In genomic region chr6:57798986-57799385, GRCm38 (mm10) we compare ENCODE assay signal across 32 mouse cellular contexts. TPM values are rescaled to one million over a fixed set of nuclear protein-coding genes. Genes with fewer than 3 reads are reported as not detected.
DNase-seq lines count a peak whose midpoint lies in the region; ATAC-seq and TF ChIP-seq lines count a peak whose summit lies in the region.
"Had no signal": no experiment of that assay in that cellular context is flagged by ENCODE, and none has a peak within 500 bp of the region (broad histone marks: within the 10 kb centered on the region; RNA-seq: fewer than 3 reads in every experiment).

No protein-coding gene starts in this region.

- no peak overlapping the region for H3K9ac ChIP-seq in forebrain, postnatal 0 days
- no peak overlapping the region for H3K9ac ChIP-seq in forebrain, embryonic 16.5 days (replicated peaks; ENCODE audit: low read depth, low read length)
- H3K9ac ChIP-seq in heart, postnatal 0 days (replicated peaks; ENCODE audit: low read depth, low read length), result no peak overlapping the region
- H3K9ac ChIP-seq in heart, embryonic 12.5 days, result no peak overlapping the region
- H3K9ac ChIP-seq: embryonic facial prominence, embryonic 15.5 days; forebrain, embryonic 15.5 days; heart, embryonic 15.5 days; hindbrain, embryonic 14.5 days; intestine, embryonic 15.5 days had no signal

- no peaks in the 10 kb centered on the region for H3K4me1 ChIP-seq in forebrain, postnatal 0 days (ENCODE audit: insufficient read depth)
- H3K4me1 ChIP-seq in forebrain, embryonic 16.5 days (replicated peaks; ENCODE audit: control insufficient read depth, insufficient read depth, low read length), result no peaks in the 10 kb centered on the region
- H3K4me1 ChIP-seq in heart, postnatal 0 days (ENCODE audit: control insufficient read depth, insufficient read depth), result no peaks in the 10 kb centered on the region
- H3K4me1 ChIP-seq in heart, embryonic 12.5 days (replicated peaks), result peaks cover 16% of the 10 kb centered on the region
- no peaks in the 10 kb centered on the region for H3K4me1 ChIP-seq in embryonic fibroblast, embryonic 13.5 days (ENCODE audit: control insufficient read depth, insufficient read depth, low read length)
- H3K4me1 ChIP-seq: embryonic facial prominence, embryonic 15.5 days; forebrain, embryonic 15.5 days had no signal

- no peak for TF ChIP-seq EP300 in heart, postnatal 0 days (IDR thresholded peaks at IDR 0.05; ENCODE audit: low read depth)

- H3K9me3 ChIP-seq in forebrain, postnatal 0 days (ENCODE audit: low read length), result no peaks in the 10 kb centered on the region
- no peaks in the 10 kb centered on the region for H3K9me3 ChIP-seq in forebrain, embryonic 16.5 days (ENCODE audit: control insufficient read depth, low read length)
- no peaks in the 10 kb centered on the region for H3K9me3 ChIP-seq in heart, postnatal 0 days (replicated peaks; ENCODE audit: control insufficient read depth, low read length)
- no peaks in the 10 kb centered on the region for H3K9me3 ChIP-seq in heart, embryonic 12.5 days (replicated peaks)
- H3K9me3 ChIP-seq: embryonic facial prominence, embryonic 15.5 days; forebrain, embryonic 15.5 days; heart, embryonic 10.5 days; heart, embryonic 15.5 days; hindbrain, embryonic 10.5 days; intestine, embryonic 15.5 days had no signal

- 72% methylated on average over 1 of the region's 1 CpGs for WGBS in forebrain, postnatal 0 days
- 85% methylated on average over 1 of the region's 1 CpGs for WGBS in forebrain, embryonic 16.5 days
- WGBS in heart, postnatal 0 days, result 82% methylated on average over 1 of the region's 1 CpGs
- WGBS in heart, embryonic 12.5 days, result 82% methylated on average over 1 of the region's 1 CpGs

- no peak overlapping the region for H3K27ac ChIP-seq in forebrain, postnatal 0 days (ENCODE audit: low read depth, low read length)
- no peak overlapping the region for H3K27ac ChIP-seq in forebrain, embryonic 16.5 days (ENCODE audit: low read length)
- H3K27ac ChIP-seq in heart, postnatal 0 days (ENCODE audit: low read depth), result no peak overlapping the region
- H3K27ac ChIP-seq in heart, embryonic 12.5 days (ENCODE audit: poor library complexity, severe bottlenecking), result no peak overlapping the region
- peak overlapping the region; percentile 57 for H3K27ac ChIP-seq in embryonic fibroblast, embryonic 13.5 days (ENCODE audit: insufficient read depth, low read length)
- H3K27ac ChIP-seq: embryonic facial prominence, embryonic 15.5 days; forebrain, embryonic 15.5 days; heart, embryonic 10.5 days; heart, embryonic 15.5 days; hindbrain, embryonic 10.5 days; hindbrain, embryonic 14.5 days; intestine, embryonic 15.5 days had no signal

- no peak overlapping the region for H3K4me2 ChIP-seq in forebrain, postnatal 0 days (ENCODE audit: low read depth)
- H3K4me2 ChIP-seq in forebrain, embryonic 16.5 days (ENCODE audit: low read length), result no peak overlapping the region
- H3K4me2 ChIP-seq in heart, postnatal 0 days (ENCODE audit: low read depth, low read length), result no peak overlapping the region
- no peak overlapping the region for H3K4me2 ChIP-seq in heart, embryonic 12.5 days
- H3K4me2 ChIP-seq: embryonic facial prominence, embryonic 15.5 days; forebrain, embryonic 15.5 days; heart, embryonic 15.5 days; hindbrain, embryonic 14.5 days; intestine, embryonic 15.5 days had no signal

- DNase-seq in forebrain, postnatal 0 days, result peak; percentile 8
- DNase-seq in heart, postnatal 0 days (ENCODE audit: low spot score), result peak; percentile 17
- peak; percentile 18 for DNase-seq in right cerebral cortex, adult 18-20 months
- no peak for DNase-seq in right cerebral cortex, postnatal 14 days
- no peak for DNase-seq in layer of hippocampus, adult 18-20 months (ENCODE audit: low spot score in 2 of 2)
- DNase-seq: adrenal gland, adult 2 months; adrenal gland, postnatal 25 days; cerebellum, adult 11 months; cerebellum, adult 8-10 months; cerebellum, postnatal 14 days; embryo, embryonic 11 days; gastrocnemius, postnatal 14 days had no signal

- TF ChIP-seq CTCF in forebrain, postnatal 0 days (IDR thresholded peaks at IDR 0.05; ENCODE audit: low read depth), result no peak
- no peak for TF ChIP-seq CTCF in heart, postnatal 0 days (IDR thresholded peaks at IDR 0.05; ENCODE audit: low read depth)
- no peak for TF ChIP-seq CTCF in embryonic fibroblast, embryonic 13.5 days (IDR thresholded peaks at IDR 0.05; ENCODE audit: borderline replicate concordance, insufficient read depth, low read length)

- TF ChIP-seq POLR2A in embryonic fibroblast, embryonic 13.5 days (IDR thresholded peaks at IDR 0.05; ENCODE audit: low read depth, low read length), result no peak

- no peaks in the 10 kb centered on the region for H3K27me3 ChIP-seq in forebrain, postnatal 0 days (ENCODE audit: insufficient read depth, low read length)
- no peaks in the 10 kb centered on the region for H3K27me3 ChIP-seq in forebrain, embryonic 16.5 days (replicated peaks; ENCODE audit: control insufficient read depth, insufficient read depth, low read length)
- no peaks in the 10 kb centered on the region for H3K27me3 ChIP-seq in heart, postnatal 0 days (ENCODE audit: control insufficient read depth, insufficient read depth, low read length)
- no peaks in the 10 kb centered on the region for H3K27me3 ChIP-seq in heart, embryonic 12.5 days (replicated peaks)
- H3K27me3 ChIP-seq: embryonic facial prominence, embryonic 15.5 days; forebrain, embryonic 15.5 days; heart, embryonic 15.5 days; intestine, embryonic 15.5 days; Patski had no signal

- H3K4me3 ChIP-seq in forebrain, postnatal 0 days (ENCODE audit: low read depth, low read length), result no peak overlapping the region
- H3K4me3 ChIP-seq in forebrain, embryonic 16.5 days (replicated peaks; ENCODE audit: low read length), result no peak overlapping the region
- H3K4me3 ChIP-seq in heart, postnatal 0 days (ENCODE audit: low read depth, low read length), result no peak overlapping the region
- H3K4me3 ChIP-seq in heart, embryonic 12.5 days, result no peak overlapping the region
- no peak overlapping the region for H3K4me3 ChIP-seq in embryonic fibroblast, embryonic 13.5 days (ENCODE audit: insufficient read depth, low read length)
- H3K4me3 ChIP-seq: embryonic facial prominence, embryonic 15.5 days; forebrain, embryonic 15.5 days; heart, embryonic 10.5 days; heart, embryonic 15.5 days; hindbrain, embryonic 10.5 days; intestine, embryonic 15.5 days had no signal

- ATAC-seq in forebrain, postnatal 0 days, result peak; percentile 39; the same call in 1 of the 2 replicates
- ATAC-seq in forebrain, embryonic 16.5 days, result no peak
- no peak for ATAC-seq in heart, postnatal 0 days (ENCODE audit: insufficient read depth, low read depth)
- ATAC-seq in heart, embryonic 12.5 days (ENCODE audit: insufficient number of reproducible peaks, low FRiP score), result no peak
- ATAC-seq: activated CD4-positive, CD25-positive, alpha-beta regulatory T cell, adult 4 months; forebrain, embryonic 15.5 days; intestine, embryonic 15.5 days; Patski had no signal

- H3K36me3 ChIP-seq in forebrain, postnatal 0 days (ENCODE audit: insufficient read depth), result no peaks in the 10 kb centered on the region
- no peaks in the 10 kb centered on the region for H3K36me3 ChIP-seq in forebrain, embryonic 16.5 days (ENCODE audit: control insufficient read depth, insufficient read depth)
- no peaks in the 10 kb centered on the region for H3K36me3 ChIP-seq in heart, postnatal 0 days (replicated peaks; ENCODE audit: control insufficient read depth, insufficient read depth, low read length)
- no peaks in the 10 kb centered on the region for H3K36me3 ChIP-seq in heart, embryonic 12.5 days
- H3K36me3 ChIP-seq: embryonic facial prominence, embryonic 15.5 days; forebrain, embryonic 15.5 days; heart, embryonic 10.5 days; heart, embryonic 15.5 days; hindbrain, embryonic 10.5 days; intestine, embryonic 15.5 days had no signal

RNA-seq across cellular contexts. Expression of gene Vopp1, which starts 26.0 kb away (rescaled TPM):
- total RNA-seq in forebrain, postnatal 0 days (2014; rRNA removed), result 270 and 331 TPM in 2 replicates
- 166 and 169 TPM in 2 replicates for polyA plus RNA-seq in forebrain, postnatal 0 days (2015; fragmentation: Nextera tagmentation; extraction: Ambion mirVana)
- 186 and 203 TPM in 2 replicates for polyA plus RNA-seq in forebrain, embryonic 16.5 days (2015; fragmentation: Nextera tagmentation; extraction: Ambion mirVana)
- 20.3 and 21.8 TPM in 2 replicates for total RNA-seq in heart, postnatal 0 days (2014; rRNA removed; ENCODE audit: low replicate concordance)
- polyA plus RNA-seq in heart, postnatal 0 days (2015; fragmentation: Nextera tagmentation; extraction: Ambion mirVana), result 16.2 and 17.6 TPM in 2 replicates
- polyA plus RNA-seq in heart, embryonic 12.5 days (2016; fragmentation: Nextera tagmentation; extraction: Ambion mirVana), result 33.3 and 39.1 TPM in 2 replicates
- 52.2 and 52.5 TPM in 2 replicates for polyA plus RNA-seq in embryonic fibroblast, embryonic 13.5 days (2011; ENCODE audit: insufficient read length, low read depth, missing spikeins)
- 10 to 100 TPM; 67.7 to 68.9 TPM for total RNA-seq in layer of hippocampus, adult 18-20 months (2021)

RNA-seq across cellular contexts. Expression of gene Vmn1r21, which starts 51.2 kb away (rescaled TPM):
- total RNA-seq in forebrain, postnatal 0 days (2014; rRNA removed), result not detected in 2 replicates
- not detected in 2 replicates for polyA plus RNA-seq in forebrain, postnatal 0 days (2015; fragmentation: Nextera tagmentation; extraction: Ambion mirVana)
- not detected in 2 replicates for polyA plus RNA-seq in forebrain, embryonic 16.5 days (2015; fragmentation: Nextera tagmentation; extraction: Ambion mirVana)
- total RNA-seq in heart, postnatal 0 days (2014; rRNA removed; ENCODE audit: low replicate concordance), result not detected in 2 replicates
- not detected in 2 replicates for polyA plus RNA-seq in heart, postnatal 0 days (2015; fragmentation: Nextera tagmentation; extraction: Ambion mirVana)
- not detected in 2 replicates for polyA plus RNA-seq in heart, embryonic 12.5 days (2016; fragmentation: Nextera tagmentation; extraction: Ambion mirVana)
- not detected in 2 replicates for polyA plus RNA-seq in embryonic fibroblast, embryonic 13.5 days (2011; ENCODE audit: insufficient read length, low read depth, missing spikeins)
- total RNA-seq in layer of hippocampus, adult 18-20 months (2021), result not detected
- total RNA-seq: adrenal gland, adult 2 months; adrenal gland, postnatal 25 days; common myeloid progenitor, adult 5-6 weeks; gastrocnemius, adult 18-20 months; gastrocnemius, postnatal 14 days; granulocyte monocyte progenitor cell, adult 5-6 weeks; heart, postnatal 25 days; MEL had no signal
- polyA plus RNA-seq: activated CD4-positive, CD25-positive, alpha-beta regulatory T cell, adult 4 months; adrenal gland, adult 2 months; C2C12; embryonic facial prominence, embryonic 11.5 days; embryonic facial prominence, embryonic 15.5 days; forebrain, embryonic 11.5 days; forebrain, embryonic 15.5 days; heart, embryonic 10.5 days; heart, embryonic 15.5 days; hindbrain, embryonic 10.5 days; hindbrain, embryonic 14.5 days; intestine, embryonic 15.5 days; Patski had no signal

Comparison
In these comparisons a context has a peak if more than half of its experiments do, and no peak if none do; other contexts are left out.
1. DNase-seq: peak in forebrain, postnatal 0 days (single experiment), heart, postnatal 0 days (single experiment) and right cerebral cortex, adult 18-20 months (single experiment); none in right cerebral cortex, postnatal 14 days (single experiment) and layer of hippocampus, adult 18-20 months (0 of 2).